Mouse (Mus musculus) bone marrow, adult 2 months (tissue): ENCODE results near the gene Otop3.

ENCODE experiments used
- CTCF ChIP-seq: fragments of 200-500 bp; IDR thresholded peaks from 2 replicates; pipeline ENCODE4 v1.5.1; 2011; ENCODE audit warnings: low read length, control low read depth; ENCODE audit not compliant: control insufficient read depth, insufficient read depth
- POLR2A ChIP-seq: fragments of 200-500 bp; IDR thresholded peaks from 2 replicates; pipeline ENCODE4 v1.6.1; 2011; ENCODE audit warnings: low read depth, mild to moderate bottlenecking, control low read depth, low read length, borderline replicate concordance; ENCODE audit not compliant: control insufficient read depth

DNA sequence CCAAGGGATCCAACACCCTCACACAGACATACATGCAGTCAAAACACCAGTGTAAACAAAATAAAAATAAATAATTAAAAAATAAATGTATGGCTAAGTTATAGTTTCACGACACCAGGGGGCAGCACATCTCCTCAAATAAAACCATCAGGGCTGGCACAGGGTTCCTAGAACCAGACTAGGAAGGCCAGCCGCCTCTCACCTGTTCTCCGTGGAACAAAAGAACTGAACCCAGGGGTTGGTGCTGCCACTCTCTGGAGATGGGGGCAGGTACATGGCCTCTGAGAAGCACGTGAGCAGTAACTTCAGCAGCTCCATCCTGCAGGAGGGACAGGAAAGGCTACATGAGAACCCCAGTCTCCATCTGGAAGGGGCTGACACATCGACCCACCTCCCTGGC lies 23.9 kb downstream of the Otop3 start:
- TF ChIP-seq POLR2A (no peak), CTCF (peak; percentile 10; the same call in 1 of the 2 replicates)
